Mouse (Mus musculus): Measurements from ENCODE around the gene Dctn1.

The Dctn1 gene

DNA sequence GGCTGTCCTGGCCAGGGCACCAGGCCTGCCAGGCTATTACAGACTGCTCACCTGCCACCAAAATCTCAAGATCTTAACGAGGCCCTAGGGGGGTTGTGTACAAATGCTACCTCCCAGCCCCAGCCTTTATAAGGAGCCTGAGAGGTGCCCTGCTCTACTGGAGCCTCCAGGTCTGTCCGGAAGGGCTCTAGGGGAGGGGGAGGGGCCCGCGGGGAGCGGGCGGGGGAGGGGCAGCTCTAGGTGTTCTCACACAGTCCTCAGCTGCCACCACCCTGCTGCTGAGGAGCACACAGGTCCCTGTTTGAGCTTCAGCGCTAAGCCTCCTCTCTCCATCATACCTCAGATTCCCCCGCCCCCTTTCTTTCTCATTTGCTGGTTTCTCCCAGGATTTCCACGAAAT lies 71.4 kb downstream of the Dctn1 start:
- no peak for DNase-seq

DNA sequence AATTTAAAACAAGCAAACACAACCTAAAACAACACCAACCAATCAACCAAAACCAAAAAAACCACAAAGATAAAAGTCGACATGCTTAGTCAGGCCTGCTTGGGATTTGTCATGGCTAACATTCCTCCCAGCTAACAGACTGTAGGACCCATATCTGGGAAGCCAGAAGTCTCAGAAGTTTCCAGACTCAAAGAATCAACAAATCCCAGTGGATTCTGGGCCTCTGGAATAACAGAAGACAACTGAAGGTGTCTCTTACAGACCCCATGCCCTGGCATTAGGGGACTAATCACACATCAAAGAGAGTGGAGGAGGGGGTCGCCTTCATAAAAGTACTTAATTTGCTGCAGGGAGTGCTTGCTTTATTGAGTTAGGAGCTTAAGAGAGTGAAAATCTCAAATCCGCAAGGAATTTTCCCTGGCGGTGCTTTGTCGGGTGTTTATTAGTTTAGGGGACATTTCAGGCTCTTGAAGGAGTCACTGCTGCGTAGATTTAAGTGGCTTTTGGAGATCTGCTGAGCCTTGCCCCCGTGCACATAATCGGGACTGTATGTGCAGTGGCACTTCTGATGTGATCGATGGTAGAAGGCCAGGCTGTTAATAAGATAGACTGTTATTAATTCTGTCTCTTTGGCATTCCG lies 78.8 kb downstream of the Dctn1 start:
- no peak for DNase-seq

DNA sequence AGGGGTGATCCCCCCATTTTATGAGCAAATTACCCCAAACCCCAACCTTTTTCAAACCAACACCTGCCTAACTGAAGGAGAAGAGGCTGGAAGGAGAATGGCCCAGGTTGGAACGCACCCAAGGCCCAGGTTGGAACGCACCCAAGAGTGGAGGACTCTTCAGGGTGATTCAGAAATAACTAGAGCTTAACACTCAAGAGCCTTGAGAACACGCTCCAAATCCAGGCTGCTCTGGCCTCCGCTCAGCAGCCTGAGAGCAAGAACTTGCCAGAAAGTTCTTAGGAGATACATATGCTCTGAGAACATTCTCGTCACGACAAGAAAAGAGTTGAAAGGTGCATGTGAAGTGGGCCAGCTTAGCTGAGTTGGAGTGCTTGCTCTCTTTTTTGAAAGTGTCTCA lies 79.4 kb downstream of the Dctn1 start:
- DNase-seq, result peak; percentile 34 to 38

DNA sequence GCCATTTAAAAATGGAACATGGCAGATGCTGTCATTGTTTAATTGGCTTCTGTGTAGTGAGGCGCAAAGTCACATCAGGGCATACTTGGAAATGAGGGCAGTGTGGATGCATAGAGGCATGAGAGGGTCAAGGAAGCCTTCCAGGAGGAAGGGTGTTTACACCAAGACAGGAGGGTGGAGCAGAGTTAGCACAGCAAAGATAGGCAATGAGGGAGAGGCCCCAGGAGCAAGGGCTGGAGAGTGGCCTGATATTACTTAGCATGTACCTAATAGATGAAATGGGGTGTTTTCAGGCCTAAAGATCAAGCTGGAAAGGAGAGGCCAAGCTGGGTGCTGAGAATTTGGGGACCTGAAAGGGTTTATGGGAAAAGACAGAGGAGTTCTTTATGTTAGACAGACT lies 80.3 kb downstream of the Dctn1 start:
- no peak for DNase-seq

DNA sequence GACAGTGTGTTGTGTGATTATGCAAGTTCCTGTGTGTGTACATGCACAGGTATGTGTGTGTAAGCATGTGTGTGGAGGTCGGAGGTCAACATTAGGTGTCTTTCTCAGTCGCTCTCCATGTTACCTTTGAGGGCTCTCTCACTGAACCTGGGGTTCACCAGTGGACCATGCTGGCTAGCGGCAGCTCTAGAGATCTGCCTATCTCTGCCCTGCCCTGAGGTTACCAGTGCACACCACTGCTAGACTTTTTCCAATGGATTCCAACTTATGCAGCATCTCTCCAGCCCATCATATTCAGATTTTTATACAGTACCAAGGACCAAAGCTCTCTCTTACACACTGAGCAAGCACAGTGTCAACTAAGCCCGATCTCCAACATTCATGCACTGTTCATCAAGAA lies 81.0 kb downstream of the Dctn1 start:
- no peak for DNase-seq

DNA sequence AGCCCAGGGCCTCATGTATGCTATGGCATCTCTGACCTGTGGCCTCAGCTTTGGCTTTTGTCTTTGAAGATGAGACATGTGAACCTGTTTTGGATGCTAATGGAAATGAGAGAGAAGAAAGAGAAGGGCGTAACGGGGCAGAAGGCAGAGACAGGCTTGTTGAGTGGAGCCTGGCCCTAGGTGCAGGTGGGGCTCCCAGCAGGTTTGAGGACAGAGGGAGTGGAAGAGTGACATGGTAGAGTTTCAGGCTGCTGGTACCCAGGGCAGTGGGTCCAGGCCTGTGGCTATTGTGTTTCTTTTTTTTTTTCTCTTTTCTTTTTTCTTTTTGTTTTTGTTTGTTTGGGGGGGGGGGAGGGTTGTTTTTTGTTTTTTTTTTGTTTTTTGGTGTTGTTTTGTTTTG lies 81.4 kb downstream of the Dctn1 start:
- no peak for DNase-seq

All from cerebellum, adult 18-20 months (tissue).